In the genomic region with DNA sequence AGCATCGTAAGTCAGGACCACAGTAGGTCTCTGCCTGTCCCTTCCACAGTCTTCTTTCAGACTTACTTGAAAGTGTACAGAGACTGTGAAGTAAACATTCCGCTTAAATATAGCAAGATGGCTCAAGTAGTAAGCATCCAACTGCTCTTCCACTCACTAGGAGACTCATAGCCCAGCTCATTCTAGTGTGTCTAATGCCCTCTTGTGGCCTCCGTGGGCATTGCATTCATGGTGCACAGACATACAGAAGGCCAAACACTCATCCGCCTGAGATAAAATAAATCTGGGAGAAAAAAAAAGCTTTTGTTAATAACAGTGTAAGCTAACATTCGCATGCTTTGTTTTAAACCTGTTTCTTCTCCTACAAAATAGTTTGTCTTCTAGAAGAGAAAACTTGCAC, we compare ENCODE assay signal across 9 mouse cellular contexts. TPM values are rescaled to one million over a fixed set of nuclear protein-coding genes. Genes with fewer than 3 reads are reported as not detected.
DNase-seq lines count a peak whose midpoint lies in the region; ATAC-seq lines count a peak whose summit lies in the region.
"Had no signal": no experiment of that assay in that cellular context is flagged by ENCODE, and none has a peak within 500 bp of the region (broad histone marks: within the 10 kb centered on the region; RNA-seq: fewer than 3 reads in every experiment).

No protein-coding gene starts in this region.

- H3K4me3 ChIP-seq in midbrain, embryonic 14.5 days (replicated peaks; ENCODE audit: low read depth, low read length): no peak overlapping the region
- H3K4me3 ChIP-seq in midbrain, embryonic 16.5 days (ENCODE audit: low read depth, low read length): no peak overlapping the region
- H3K4me3 ChIP-seq in liver, embryonic 12.5 days: no peak overlapping the region
- H3K4me3 ChIP-seq: hindbrain, embryonic 15.5 days had no signal

- no peaks in the 10 kb centered on the region for H3K9me3 ChIP-seq in midbrain, embryonic 14.5 days (ENCODE audit: control insufficient read depth, low read length)
- H3K9me3 ChIP-seq in midbrain, embryonic 16.5 days (replicated peaks; ENCODE audit: control insufficient read depth, low read length, poor library complexity, severe bottlenecking): no peaks in the 10 kb centered on the region
- H3K9me3 ChIP-seq in liver, embryonic 12.5 days (replicated peaks): no peaks in the 10 kb centered on the region
- H3K9me3 ChIP-seq: hindbrain, embryonic 15.5 days had no signal

- H3K27ac ChIP-seq in midbrain, embryonic 14.5 days (replicated peaks; ENCODE audit: low read depth, low read length): no peak overlapping the region
- H3K27ac ChIP-seq in midbrain, embryonic 16.5 days (ENCODE audit: low read length): no peak overlapping the region
- no peak overlapping the region for H3K27ac ChIP-seq in liver, embryonic 12.5 days
- H3K27ac ChIP-seq: hindbrain, embryonic 15.5 days had no signal

- DNase-seq in midbrain, embryonic 14.5 days: peak; percentile 76
- peak; percentile 36 for DNase-seq in adrenal gland, adult 8-10 months
- peak; percentile 62 for DNase-seq in embryo, embryonic 9.5 days (ENCODE audit: extremely low spot score)
- DNase-seq in kidney, adult 9 months: peak; percentile 76
- peak; percentile 75 for DNase-seq in retina, postnatal 1 day
- DNase-seq in urinary bladder, adult 2 months (ENCODE audit: low spot score): peak; percentile 30

- H3K9ac ChIP-seq in midbrain, embryonic 14.5 days (replicated peaks; ENCODE audit: low read length): no peak overlapping the region
- no peak overlapping the region for H3K9ac ChIP-seq in midbrain, embryonic 16.5 days (ENCODE audit: low read depth, low read length)
- no peak overlapping the region for H3K9ac ChIP-seq in liver, embryonic 12.5 days
- H3K9ac ChIP-seq: hindbrain, embryonic 15.5 days had no signal

- ATAC-seq in midbrain, embryonic 14.5 days (ENCODE audit: low FRiP score, low TSS enrichment): no peak
- no peak for ATAC-seq in midbrain, embryonic 16.5 days
- 0 out of 2 replicates have a peak, but pooled peaks have one; percentile 40 for ATAC-seq in liver, embryonic 12.5 days

- no peaks in the 10 kb centered on the region for H3K4me1 ChIP-seq in midbrain, embryonic 14.5 days (ENCODE audit: control insufficient read depth, insufficient read depth, low read length)
- no peaks in the 10 kb centered on the region for H3K4me1 ChIP-seq in midbrain, embryonic 16.5 days (ENCODE audit: control insufficient read depth, insufficient read depth, low read length)
- no peaks in the 10 kb centered on the region for H3K4me1 ChIP-seq in liver, embryonic 12.5 days
- H3K4me1 ChIP-seq: hindbrain, embryonic 15.5 days had no signal

- H3K4me2 ChIP-seq in midbrain, embryonic 14.5 days (ENCODE audit: low read length): no peak overlapping the region
- H3K4me2 ChIP-seq in midbrain, embryonic 16.5 days (ENCODE audit: low read length): no peak overlapping the region
- no peak overlapping the region for H3K4me2 ChIP-seq in liver, embryonic 12.5 days
- H3K4me2 ChIP-seq: hindbrain, embryonic 15.5 days had no signal

- peaks cover 90% of the 10 kb centered on the region for H3K36me3 ChIP-seq in midbrain, embryonic 14.5 days (ENCODE audit: control insufficient read depth, insufficient read depth, low read length)
- H3K36me3 ChIP-seq in midbrain, embryonic 16.5 days (ENCODE audit: control insufficient read depth, insufficient read depth, low read length): peaks cover 48% of the 10 kb centered on the region
- H3K36me3 ChIP-seq in liver, embryonic 12.5 days: peaks cover 97% of the 10 kb centered on the region

- H3K27me3 ChIP-seq in midbrain, embryonic 14.5 days (ENCODE audit: control insufficient read depth, insufficient read depth, low read length): no peaks in the 10 kb centered on the region
- H3K27me3 ChIP-seq in midbrain, embryonic 16.5 days (ENCODE audit: control insufficient read depth, insufficient read depth, low read depth, low read length): no peaks in the 10 kb centered on the region
- no peaks in the 10 kb centered on the region for H3K27me3 ChIP-seq in liver, embryonic 12.5 days (replicated peaks)
- H3K27me3 ChIP-seq: hindbrain, embryonic 15.5 days had no signal

- WGBS in midbrain, embryonic 14.5 days: 78% methylated on average over 5 of the region's 5 CpGs
- 80% methylated on average over 5 of the region's 5 CpGs for WGBS in midbrain, embryonic 16.5 days
- WGBS in liver, embryonic 12.5 days (ENCODE audit: insufficient replicate concordance): 61% methylated on average over 5 of the region's 5 CpGs

RNA-seq across cellular contexts. Expression of gene Heatr3, which starts 23.8 kb away (rescaled TPM):
- 30.7 and 39.9 TPM in 2 replicates for polyA plus RNA-seq in midbrain, embryonic 14.5 days (2014; fragmentation: Nextera tagmentation; extraction: Ambion mirVana)
- 34.9 and 37.9 TPM in 2 replicates for polyA plus RNA-seq in midbrain, embryonic 16.5 days (2015; fragmentation: Nextera tagmentation; extraction: Ambion mirVana)
- total RNA-seq in adrenal gland, adult 8-10 months (2022): 10 to 100 TPM; 29.4 to 34.5 (median 32.5) TPM
- polyA plus RNA-seq in liver, embryonic 12.5 days (2016; fragmentation: Nextera tagmentation; extraction: Ambion mirVana): 47.9 and 49.7 TPM in 2 replicates
- polyA plus RNA-seq in urinary bladder, adult 2 months (2012; rRNA removed): 23.7 and 25.5 TPM in 2 replicates

RNA-seq across cellular contexts. Expression of gene Tent4b, which starts 37.6 kb away (rescaled TPM):
- 16.0 and 16.3 TPM in 2 replicates for polyA plus RNA-seq in midbrain, embryonic 14.5 days (2014; fragmentation: Nextera tagmentation; extraction: Ambion mirVana)
- 9.7 and 11.0 TPM in 2 replicates for polyA plus RNA-seq in midbrain, embryonic 16.5 days (2015; fragmentation: Nextera tagmentation; extraction: Ambion mirVana)
- 10 to 100 TPM; 29.1 to 39.6 (median 34.1) TPM for total RNA-seq in adrenal gland, adult 8-10 months (2022)
- 8.7 TPM in 2 replicates for polyA plus RNA-seq in liver, embryonic 12.5 days (2016; fragmentation: Nextera tagmentation; extraction: Ambion mirVana)
- polyA plus RNA-seq in urinary bladder, adult 2 months (2012; rRNA removed): 17.6 and 18.9 TPM in 2 replicates

RNA-seq across cellular contexts. Expression of gene Cnep1r1, which starts 42.9 kb away (rescaled TPM):
- polyA plus RNA-seq in midbrain, embryonic 14.5 days (2014; fragmentation: Nextera tagmentation; extraction: Ambion mirVana): 30.5 and 51.0 TPM in 2 replicates
- polyA plus RNA-seq in midbrain, embryonic 16.5 days (2015; fragmentation: Nextera tagmentation; extraction: Ambion mirVana): 39.7 and 42.5 TPM in 2 replicates
- 10 to 100 TPM; 36.3 to 49.1 (median 39.1) TPM for total RNA-seq in adrenal gland, adult 8-10 months (2022)
- 28.5 and 30.0 TPM in 2 replicates for polyA plus RNA-seq in liver, embryonic 12.5 days (2016; fragmentation: Nextera tagmentation; extraction: Ambion mirVana)
- 41.8 and 52.1 TPM in 2 replicates for polyA plus RNA-seq in urinary bladder, adult 2 months (2012; rRNA removed)
